Mouse (Mus musculus): ENCODE measurements around the gene Socs7. TPM values are rescaled to one million over a fixed set of nuclear protein-coding genes. Genes with fewer than 3 reads are reported as not detected.
A peak's percentile ranks its signal among the peaks of the same experiment; 100 is the strongest.

Gene Socs7
- total RNA-seq, 1 experiment: 14.5 TPM

GRCm38 (mm10) chr11:97403614-97404183 lies 41.3 kb downstream of the Socs7 start:
- Histone ChIP-seq H3K27ac (ENCODE audit: insufficient read depth, low read depth, low read length, poor library complexity, severe bottlenecking) (no peak overlapping the region), H3K9ac (ENCODE audit: insufficient read depth, low read depth, low read length, poor library complexity, severe bottlenecking) (no peak overlapping the region), H3K36me3 (ENCODE audit: control insufficient read depth, insufficient read depth, low read length, poor library complexity, severe bottlenecking) (no peaks in the 10 kb centered on the region), H3K9me3 (ENCODE audit: control insufficient read depth, insufficient read depth, low read depth, low read length) (no peaks in the 10 kb centered on the region), H3K4me1 (ENCODE audit: control insufficient read depth in 2 of 2, insufficient read depth in 2 of 2, low read length in 2 of 2, poor library complexity in 1 of 2) (peaks cover 7 to 20% of the 10 kb centered on the region in 2 experiments), H3K4me3 (ENCODE audit: insufficient read depth in 1 of 2, low read depth in 1 of 2, low read length in 2 of 2, poor library complexity in 1 of 2, severe bottlenecking in 1 of 2) (peak overlapping the region; percentile 81 to 86; a peak in 3 of 4 replicates)
- in situ Hi-C loops (cut with MboI; ENCODE audit: low sequenced_read_pairs in 2 of 2, unreplicated experiment in 2 of 2): no loop called here
- TF ChIP-seq ZC3H11A (IDR thresholded peaks at IDR 0.05; ENCODE audit: borderline replicate concordance, low read depth, low read length): no peak
- no peak for TF ChIP-seq ZNF384 (IDR thresholded peaks at IDR 0.05; ENCODE audit: low read depth, low read length)
- no peak for TF ChIP-seq MAFK (IDR thresholded peaks at IDR 0.05; ENCODE audit: insufficient read depth, low read depth, low read length)
- no peak for TF ChIP-seq HCFC1 (IDR thresholded peaks at IDR 0.05; ENCODE audit: borderline replicate concordance, insufficient read depth, low read length)
- TF ChIP-seq CHD2 (IDR thresholded peaks at IDR 0.05; ENCODE audit: low read depth, low read length): no peak
- DNase-seq (ENCODE audit: low read depth, low spot score): no peak

- no peak for DNase-seq (ENCODE audit: low read depth, low spot score)
- Histone ChIP-seq H3K9ac (ENCODE audit: insufficient read depth, low read depth, low read length, poor library complexity, severe bottlenecking) (peak overlapping the region; percentile 75), H3K4me3 (ENCODE audit: insufficient read depth in 1 of 2, low read depth in 1 of 2, low read length in 2 of 2, poor library complexity in 1 of 2, severe bottlenecking in 1 of 2) (peak overlapping the region; percentile 81 to 86), H3K27ac (ENCODE audit: insufficient read depth, low read depth, low read length, poor library complexity, severe bottlenecking) (no peak overlapping the region), H3K36me3 (ENCODE audit: control insufficient read depth, insufficient read depth, low read length, poor library complexity, severe bottlenecking) (no peaks in the 10 kb centered on the region), H3K4me1 (ENCODE audit: control insufficient read depth in 2 of 2, insufficient read depth in 2 of 2, low read length in 2 of 2, poor library complexity in 1 of 2) (peaks cover 7 to 21% of the 10 kb centered on the region in 2 experiments), H3K9me3 (ENCODE audit: control insufficient read depth, insufficient read depth, low read depth, low read length) (no peaks in the 10 kb centered on the region)
- TF ChIP-seq ZNF384 (IDR thresholded peaks at IDR 0.05; ENCODE audit: low read depth, low read length): no peak
- no peak for TF ChIP-seq CHD2 (IDR thresholded peaks at IDR 0.05; ENCODE audit: low read depth, low read length)
- no peak for TF ChIP-seq MAFK (IDR thresholded peaks at IDR 0.05; ENCODE audit: insufficient read depth, low read depth, low read length)
- no peak for TF ChIP-seq ZC3H11A (IDR thresholded peaks at IDR 0.05; ENCODE audit: borderline replicate concordance, low read depth, low read length)
- in situ Hi-C loops (cut with MboI; ENCODE audit: low sequenced_read_pairs in 2 of 2, unreplicated experiment in 2 of 2): no loop called here
These were observed 41.9 kb downstream of the Socs7 start for GRCm38 (mm10) chr11:97404184-97404760.

GRCm38 (mm10) chr11:97404761-97405190 lies 42.4 kb downstream of the Socs7 start:
- Histone ChIP-seq H3K4me3 (ENCODE audit: insufficient read depth in 1 of 2, low read depth in 1 of 2, low read length in 2 of 2, poor library complexity in 1 of 2, severe bottlenecking in 1 of 2) (peak overlapping the region; percentile 81 to 86), H3K36me3 (ENCODE audit: control insufficient read depth, insufficient read depth, low read length, poor library complexity, severe bottlenecking) (no peaks in the 10 kb centered on the region), H3K9ac (ENCODE audit: insufficient read depth, low read depth, low read length, poor library complexity, severe bottlenecking) (peak overlapping the region; percentile 75; the same call in 1 of the 2 replicates), H3K9me3 (ENCODE audit: control insufficient read depth, insufficient read depth, low read depth, low read length) (no peaks in the 10 kb centered on the region), H3K27ac (ENCODE audit: insufficient read depth, low read depth, low read length, poor library complexity, severe bottlenecking) (no peak overlapping the region), H3K4me1 (ENCODE audit: control insufficient read depth in 2 of 2, insufficient read depth in 2 of 2, low read length in 2 of 2, poor library complexity in 1 of 2) (peaks cover 7 to 21% of the 10 kb centered on the region in 2 experiments)
- no peak for DNase-seq (ENCODE audit: low read depth, low spot score)
- in situ Hi-C loops (cut with MboI; ENCODE audit: low sequenced_read_pairs in 2 of 2, unreplicated experiment in 2 of 2): no loop called here
- TF ChIP-seq ZC3H11A (IDR thresholded peaks at IDR 0.05; ENCODE audit: borderline replicate concordance, low read depth, low read length): no peak
- no peak for TF ChIP-seq MAFK (IDR thresholded peaks at IDR 0.05; ENCODE audit: insufficient read depth, low read depth, low read length)

GRCm38 (mm10) chr11:97406094-97406951 lies 44.0 kb downstream of the Socs7 start:
- in situ Hi-C loops (cut with MboI; ENCODE audit: low sequenced_read_pairs in 2 of 2, unreplicated experiment in 2 of 2): no loop called here
- no peak overlapping the region for H3K27ac ChIP-seq (ENCODE audit: insufficient read depth, low read depth, low read length, poor library complexity, severe bottlenecking)
- H3K36me3 ChIP-seq (ENCODE audit: control insufficient read depth, insufficient read depth, low read length, poor library complexity, severe bottlenecking): no peaks in the 10 kb centered on the region
- H3K9ac ChIP-seq (ENCODE audit: insufficient read depth, low read depth, low read length, poor library complexity, severe bottlenecking): no peak overlapping the region
- no peak for DNase-seq (ENCODE audit: low read depth, low spot score)
- no peak overlapping the region for H3K4me3 ChIP-seq (ENCODE audit: insufficient read depth in 1 of 2, low read depth in 1 of 2, low read length in 2 of 2, poor library complexity in 1 of 2, severe bottlenecking in 1 of 2)
- TF ChIP-seq ZNF384 (IDR thresholded peaks at IDR 0.05; ENCODE audit: low read depth, low read length): no peak
- no peak for TF ChIP-seq HCFC1 (IDR thresholded peaks at IDR 0.05; ENCODE audit: borderline replicate concordance, insufficient read depth, low read length)
- TF ChIP-seq ZC3H11A (IDR thresholded peaks at IDR 0.05; ENCODE audit: borderline replicate concordance, low read depth, low read length): no peak
- no peak for TF ChIP-seq MAFK (IDR thresholded peaks at IDR 0.05; ENCODE audit: insufficient read depth, low read depth, low read length)
- TF ChIP-seq CHD2 (IDR thresholded peaks at IDR 0.05; ENCODE audit: low read depth, low read length): no peak
- no peaks in the 10 kb centered on the region for H3K9me3 ChIP-seq (ENCODE audit: control insufficient read depth, insufficient read depth, low read depth, low read length)
- peaks cover 7 to 23% of the 10 kb centered on the region in 2 experiments for H3K4me1 ChIP-seq (ENCODE audit: control insufficient read depth in 2 of 2, insufficient read depth in 2 of 2, low read length in 2 of 2, poor library complexity in 1 of 2)
